In genomic region chr2:153237891-153238290, GRCm38 (mm10) we compare ENCODE assay signal across 10 mouse cellular contexts. TPM values are rescaled to one million over a fixed set of nuclear protein-coding genes. Genes with fewer than 3 reads are reported as not detected.
A peak's percentile ranks its signal among the peaks of the same experiment; 100 is the strongest.
DNase-seq lines count a peak whose midpoint lies in the region; ATAC-seq and TF ChIP-seq lines count a peak whose summit lies in the region.
"Had no signal": no experiment of that assay in that cellular context is flagged by ENCODE, and none has a peak within 500 bp of the region (broad histone marks: within the 10 kb centered on the region; RNA-seq: fewer than 3 reads in every experiment).

No protein-coding gene starts in this region.

- 62% methylated on average over 4 of the region's 4 CpGs for WGBS in embryonic facial prominence, embryonic 13.5 days
- 78% methylated on average over 4 of the region's 4 CpGs for WGBS in embryonic facial prominence, embryonic 10.5 days
- 56% methylated on average over 4 of the region's 4 CpGs for WGBS in kidney, embryonic 15.5 days
- 78% methylated on average over 4 of the region's 4 CpGs for WGBS in liver, embryonic 13.5 days (ENCODE audit: insufficient replicate concordance)

- no peak for TF ChIP-seq RAD21 in CH12.LX (IDR thresholded peaks at IDR 0.05; ENCODE audit: low read depth, low read length)

- peak overlapping the region; percentile 65 for H3K27ac ChIP-seq in embryonic facial prominence, embryonic 13.5 days
- H3K27ac ChIP-seq in embryonic facial prominence, embryonic 10.5 days (replicated peaks) = no peak overlapping the region
- H3K27ac ChIP-seq in kidney, embryonic 15.5 days = no peak overlapping the region
- H3K27ac ChIP-seq in CH12.LX (ENCODE audit: insufficient read depth, low read depth) = peak overlapping the region; percentile 74
- peak overlapping the region; percentile 99 for H3K27ac ChIP-seq in liver, embryonic 13.5 days

- H3K27me3 ChIP-seq in embryonic facial prominence, embryonic 13.5 days = no peaks in the 10 kb centered on the region
- no peaks in the 10 kb centered on the region for H3K27me3 ChIP-seq in embryonic facial prominence, embryonic 10.5 days (replicated peaks; ENCODE audit: low read depth, poor library complexity, severe bottlenecking)
- H3K27me3 ChIP-seq in kidney, embryonic 15.5 days = no peaks in the 10 kb centered on the region
- no peaks in the 10 kb centered on the region for H3K27me3 ChIP-seq in CH12.LX (replicated peaks)
- no peaks in the 10 kb centered on the region for H3K27me3 ChIP-seq in liver, embryonic 13.5 days

- peak overlapping the region; percentile 28 for H3K4me2 ChIP-seq in embryonic facial prominence, embryonic 13.5 days
- H3K4me2 ChIP-seq in kidney, embryonic 15.5 days = peak overlapping the region; percentile 80; the same call in 1 of the 2 replicates
- H3K4me2 ChIP-seq in CH12.LX (ENCODE audit: insufficient read depth, low read depth, poor library complexity, severe bottlenecking) = peak overlapping the region; percentile 91
- peak overlapping the region; percentile 86 for H3K4me2 ChIP-seq in liver, embryonic 13.5 days

- H3K9ac ChIP-seq in embryonic facial prominence, embryonic 13.5 days = peak overlapping the region; percentile 98; the same call in 1 of the 2 replicates
- H3K9ac ChIP-seq in kidney, embryonic 15.5 days = no peak overlapping the region
- H3K9ac ChIP-seq in CH12.LX (ENCODE audit: insufficient read depth, low read depth) = peak overlapping the region; percentile 92
- peak overlapping the region; percentile 99 for H3K9ac ChIP-seq in liver, embryonic 13.5 days

- H3K4me1 ChIP-seq in embryonic facial prominence, embryonic 13.5 days = peaks cover 42% of the 10 kb centered on the region
- H3K4me1 ChIP-seq in embryonic facial prominence, embryonic 10.5 days = peaks cover 43% of the 10 kb centered on the region
- H3K4me1 ChIP-seq in kidney, embryonic 15.5 days = peaks cover 52% of the 10 kb centered on the region
- H3K4me1 ChIP-seq in CH12.LX (ENCODE audit: control insufficient read depth in 1 of 2, insufficient read depth in 2 of 2) = peaks cover 16 to 65% of the 10 kb centered on the region in 2 experiments
- H3K4me1 ChIP-seq in liver, embryonic 13.5 days (replicated peaks) = peaks cover 58% of the 10 kb centered on the region

- no peak for TF ChIP-seq POLR2A in CH12.LX (IDR thresholded peaks at IDR 0.05; ENCODE audit: low read depth, low read length)

- 0 out of 2 replicates have a peak, but pooled peaks have one; percentile 20 for TF ChIP-seq EP300 in CH12.LX (IDR thresholded peaks at IDR 0.05; ENCODE audit: low read length)

- in situ Hi-C loops in CH12.LX (cut with MboI; ENCODE audit: low pct_ligation_motif_present, low pct_unique_long_range_greater_than_20kb, low sequenced_read_pairs) = no loop called here

- H3K9me3 ChIP-seq in embryonic facial prominence, embryonic 13.5 days = no peaks in the 10 kb centered on the region
- H3K9me3 ChIP-seq in embryonic facial prominence, embryonic 10.5 days = no peaks in the 10 kb centered on the region
- no peaks in the 10 kb centered on the region for H3K9me3 ChIP-seq in kidney, embryonic 15.5 days (replicated peaks)
- H3K9me3 ChIP-seq in CH12.LX (replicated peaks; ENCODE audit: low read length) = no peaks in the 10 kb centered on the region
- no peaks in the 10 kb centered on the region for H3K9me3 ChIP-seq in liver, embryonic 13.5 days (replicated peaks)

- H3K4me3 ChIP-seq in embryonic facial prominence, embryonic 13.5 days = no peak overlapping the region; the same call in 1 of the 2 replicates
- H3K4me3 ChIP-seq in embryonic facial prominence, embryonic 10.5 days = no peak overlapping the region
- no peak overlapping the region for H3K4me3 ChIP-seq in kidney, embryonic 15.5 days (replicated peaks)
- peak overlapping the region; percentile 35 to 82 (median 76) for H3K4me3 ChIP-seq in CH12.LX (replicated peaks in 1 of 3; ENCODE audit: low read depth in 2 of 3, low read length in 2 of 3, poor library complexity in 1 of 3)
- H3K4me3 ChIP-seq in liver, embryonic 13.5 days (replicated peaks) = peak overlapping the region; percentile 97

- no peak for TF ChIP-seq CTCF in CH12.LX (conservative IDR thresholded peaks at IDR 0.05 in 1 of 2, IDR thresholded peaks at IDR 0.05 in 1 of 2; ENCODE audit: low read depth in 2 of 2, low read length in 2 of 2)

- peaks cover 40% of the 10 kb centered on the region for H3K36me3 ChIP-seq in embryonic facial prominence, embryonic 13.5 days
- peaks cover 59% of the 10 kb centered on the region for H3K36me3 ChIP-seq in embryonic facial prominence, embryonic 10.5 days (replicated peaks)
- peaks cover 38% of the 10 kb centered on the region for H3K36me3 ChIP-seq in kidney, embryonic 15.5 days
- peaks cover 32 to 47% of the 10 kb centered on the region in 2 experiments for H3K36me3 ChIP-seq in CH12.LX (replicated peaks in 1 of 2; ENCODE audit: control insufficient read depth in 1 of 2, insufficient read depth in 1 of 2, low read length in 1 of 2)
- H3K36me3 ChIP-seq in liver, embryonic 13.5 days = peaks cover 60% of the 10 kb centered on the region

- dilution Hi-C loops in CH12.LX (cut with MboI; ENCODE audit: extremely low pct_ligation_motif_present, extremely low pct_unique_long_range_greater_than_20kb, low sequenced_read_pairs) = no loop called here

- no peak for ATAC-seq in embryonic facial prominence, embryonic 13.5 days (ENCODE audit: insufficient number of reproducible peaks, insufficient read depth, low FRiP score, low TSS enrichment, low read depth)
- ATAC-seq in kidney, embryonic 15.5 days (replicated peaks; ENCODE audit: low FRiP score) = no peak
- ATAC-seq in liver, embryonic 13.5 days (ENCODE audit: low read depth) = no peak

- H3K79me2 ChIP-seq in CH12.LX (replicated peaks; ENCODE audit: control insufficient read depth, extremely low read depth, insufficient read depth, poor library complexity, severe bottlenecking) = peaks cover 78% of the 10 kb centered on the region

- no peak for DNase-seq in embryonic facial prominence, embryonic 10.5 days (ENCODE audit: low spot score)
- no peak for DNase-seq in kidney, postnatal 4 days
- no peak for DNase-seq in CH12.LX (ENCODE audit: extremely low read depth)
- DNase-seq in liver, embryonic 13.5 days = no peak
- DNase-seq in adrenal gland, postnatal 36 days = no peak
- no peak for DNase-seq in gastrocnemius, postnatal 10 days
- DNase-seq: cerebellum, adult 11-12 months; right cerebral cortex, postnatal 4 days had no signal

TF ChIP-seq in CH12.LX, 34 proteins besides CTCF, POLR2A, EP300 and RAD21 (continues in another document):
- TF ChIP-seq ETS1 (conservative IDR thresholded peaks at IDR 0.05; ENCODE audit: low read depth, low read length) = peak; percentile 68
- no peak for TF ChIP-seq UBTF (IDR thresholded peaks at IDR 0.05; ENCODE audit: low read depth, low read length)
- peak; percentile 73 for TF ChIP-seq MAX (IDR thresholded peaks at IDR 0.05; ENCODE audit: low read length)
- no peak for TF ChIP-seq ZC3H11A (IDR thresholded peaks at IDR 0.05; ENCODE audit: low read depth, low read length)
- no peak for TF ChIP-seq KAT2A (IDR thresholded peaks at IDR 0.05; ENCODE audit: insufficient replicate concordance, low read length)

RNA-seq across cellular contexts. Expression of gene Plagl2, which starts 3.3 kb away (rescaled TPM):
- 14.8 and 15.5 TPM in 2 replicates for polyA plus RNA-seq in embryonic facial prominence, embryonic 13.5 days (2015; fragmentation: Nextera tagmentation; extraction: Ambion mirVana)
- 25.6 and 28.1 TPM in 2 replicates for polyA plus RNA-seq in embryonic facial prominence, embryonic 10.5 days (2016; fragmentation: Nextera tagmentation; extraction: Ambion mirVana)
- 15.4 and 16.0 TPM in 2 replicates for polyA plus RNA-seq in kidney, embryonic 15.5 days (2015; fragmentation: Nextera tagmentation; extraction: Ambion mirVana)
- 11.5 and 18.0 TPM in 2 replicates for total RNA-seq in CH12.LX (2012; rRNA removed)
- 5.1 and 8.1 TPM in 2 replicates for total RNA-seq in CH12.LX (2014; rRNA removed)
- polyA plus RNA-seq in CH12.LX (2012; ENCODE audit: insufficient read length, low read depth) = 36.6 and 52.7 TPM in 2 replicates
- 13.6 and 19.5 TPM in 2 replicates for polyA plus RNA-seq in liver, embryonic 13.5 days (2015; fragmentation: Nextera tagmentation; extraction: Ambion mirVana)
- total RNA-seq in adrenal gland, postnatal 36 days (2021) = 10 to 100 TPM in 1 of 2 experiments, 1 to 10 TPM in 1; 9.5 to 10.4 TPM
- 10 to 100 TPM in 1 of 2 experiments, 1 to 10 TPM in 1; 8.3 to 11.9 TPM for total RNA-seq in gastrocnemius, postnatal 10 days (2021)

RNA-seq across cellular contexts. Expression of gene Pofut1, which starts 3.4 kb away (rescaled TPM):
- polyA plus RNA-seq in embryonic facial prominence, embryonic 13.5 days (2015; fragmentation: Nextera tagmentation; extraction: Ambion mirVana) = 8.8 and 9.1 TPM in 2 replicates
- 4.7 and 5.6 TPM in 2 replicates for polyA plus RNA-seq in embryonic facial prominence, embryonic 10.5 days (2016; fragmentation: Nextera tagmentation; extraction: Ambion mirVana)
- 6.4 and 7.0 TPM in 2 replicates for polyA plus RNA-seq in kidney, embryonic 15.5 days (2015; fragmentation: Nextera tagmentation; extraction: Ambion mirVana)
- total RNA-seq in CH12.LX (2012; rRNA removed) (20.4 and 25.6 TPM in 2 replicates), CH12.LX (2014; rRNA removed) (19.4 and 22.8 TPM in 2 replicates)
- 15.0 and 15.6 TPM in 2 replicates for polyA plus RNA-seq in CH12.LX (2012; ENCODE audit: insufficient read length, low read depth)
- 3.3 and 3.5 TPM in 2 replicates for polyA plus RNA-seq in liver, embryonic 13.5 days (2015; fragmentation: Nextera tagmentation; extraction: Ambion mirVana)
- total RNA-seq in adrenal gland, postnatal 36 days (2021) = 10 to 100 TPM; 45.8 to 59.7 TPM
- total RNA-seq in gastrocnemius, postnatal 10 days (2021) = 10 to 100 TPM; 24.1 to 29.2 TPM

RNA-seq across cellular contexts. Expression of gene Tspyl3, which starts 12.7 kb away (rescaled TPM):
- 19.2 and 19.4 TPM in 2 replicates for polyA plus RNA-seq in embryonic facial prominence, embryonic 13.5 days (2015; fragmentation: Nextera tagmentation; extraction: Ambion mirVana)
- polyA plus RNA-seq in embryonic facial prominence, embryonic 10.5 days (2016; fragmentation: Nextera tagmentation; extraction: Ambion mirVana) = 8.3 and 10.1 TPM in 2 replicates
- polyA plus RNA-seq in kidney, embryonic 15.5 days (2015; fragmentation: Nextera tagmentation; extraction: Ambion mirVana) = 10.3 and 12.2 TPM in 2 replicates
- total RNA-seq in CH12.LX (2012; rRNA removed) = 9.6 and 10.2 TPM in 2 replicates
- total RNA-seq in CH12.LX (2014; rRNA removed) = 10.2 and 12.1 TPM in 2 replicates
- 16.5 and 16.9 TPM in 2 replicates for polyA plus RNA-seq in CH12.LX (2012; ENCODE audit: insufficient read length, low read depth)
- 3.0 and 3.1 TPM in 2 replicates for polyA plus RNA-seq in liver, embryonic 13.5 days (2015; fragmentation: Nextera tagmentation; extraction: Ambion mirVana)
- 1 to 10 TPM; 2.6 to 2.8 TPM for total RNA-seq in adrenal gland, postnatal 36 days (2021)
- 1 to 10 TPM; 2.5 to 2.7 TPM for total RNA-seq in gastrocnemius, postnatal 10 days (2021)

RNA-seq across cellular contexts. Expression of gene Kif3b, which starts 53.3 kb away (rescaled TPM):
- 5.9 and 6.3 TPM in 2 replicates for polyA plus RNA-seq in embryonic facial prominence, embryonic 13.5 days (2015; fragmentation: Nextera tagmentation; extraction: Ambion mirVana)
- 6.2 and 6.4 TPM in 2 replicates for polyA plus RNA-seq in embryonic facial prominence, embryonic 10.5 days (2016; fragmentation: Nextera tagmentation; extraction: Ambion mirVana)
- 8.1 and 9.0 TPM in 2 replicates for polyA plus RNA-seq in kidney, embryonic 15.5 days (2015; fragmentation: Nextera tagmentation; extraction: Ambion mirVana)
- total RNA-seq in CH12.LX (2012; rRNA removed) (9.9 and 10.6 TPM in 2 replicates), CH12.LX (2014; rRNA removed) (8.5 and 9.1 TPM in 2 replicates)
- polyA plus RNA-seq in CH12.LX (2012; ENCODE audit: insufficient read length, low read depth) = 15.8 and 16.5 TPM in 2 replicates
- 1.8 and 2.2 TPM in 2 replicates for polyA plus RNA-seq in liver, embryonic 13.5 days (2015; fragmentation: Nextera tagmentation; extraction: Ambion mirVana)
- total RNA-seq in adrenal gland, postnatal 36 days (2021) = 10 to 100 TPM; 27.7 to 31.1 TPM
- 1 to 10 TPM; 6.0 to 6.9 TPM for total RNA-seq in gastrocnemius, postnatal 10 days (2021)

Comparison
In these comparisons a context has a peak if more than half of its experiments do, and no peak if none do; other contexts are left out.
1. H3K27ac ChIP-seq: peak in embryonic facial prominence, embryonic 13.5 days (single experiment), CH12.LX (single experiment) and liver, embryonic 13.5 days (single experiment); none in embryonic facial prominence, embryonic 10.5 days (single experiment) and kidney, embryonic 15.5 days (single experiment).
2. H3K4me2 ChIP-seq: peak in every context shown above with its lines; median percentile 91 in CH12.LX; 86 in liver, embryonic 13.5 days; 80 in kidney, embryonic 15.5 days; 28 in embryonic facial prominence, embryonic 13.5 days.
3. H3K4me3 ChIP-seq: peak in CH12.LX (3 of 3) and liver, embryonic 13.5 days (single experiment); none in embryonic facial prominence, embryonic 13.5 days (single experiment), embryonic facial prominence, embryonic 10.5 days (single experiment) and kidney, embryonic 15.5 days (single experiment).